Mouse (Mus musculus) heart, postnatal 0 days (tissue): ENCODE data around the gene Cavin2. TPM values are rescaled to one million over a fixed set of nuclear protein-coding genes. Genes with fewer than 3 reads are reported as not detected.
A peak's percentile ranks its signal among the peaks of the same experiment; 100 is the strongest.

Experiments
- ATAC-seq: fragments of 200-750 bp; cut with Nextera tagmentation; 2 replicates; pipeline ENCODE4 v1.8.0; 2017; ENCODE audit warnings: low read depth, moderate number of reproducible peaks, moderate library complexity; ENCODE audit not compliant: insufficient read depth
- DNase-seq: peaks from one replicate; pipeline ENCODE4 v3.0.0-alpha.2; 2016; ENCODE audit warnings: low spot score
- H3K27ac ChIP-seq: fragments of 300-500 bp; sonication (generic); 2 replicates; pipeline ENCODE4 v1.5.1; 2014; ENCODE audit warnings: low read depth, mild to moderate bottlenecking
- H3K27me3 ChIP-seq: fragments of 300-500 bp; sonication (generic); 2 replicates; pipeline ENCODE4 v1.6.1; 2014; ENCODE audit warnings: low read length, mixed read lengths; ENCODE audit not compliant: control insufficient read depth, insufficient read depth
- H3K36me3 ChIP-seq: fragments of 300-500 bp; sonication (generic); replicated peaks from 2 replicates; pipeline ENCODE4 v1.6.1; 2014; ENCODE audit warnings: low read length, mixed read lengths; ENCODE audit not compliant: control insufficient read depth, insufficient read depth
- H3K4me1 ChIP-seq: fragments of 300-500 bp; sonication (generic); 2 replicates; pipeline ENCODE4 v1.6.1; 2014; ENCODE audit warnings: antibody characterized with exemption; ENCODE audit not compliant: control insufficient read depth, insufficient read depth
- H3K4me2 ChIP-seq: fragments of 300-500 bp; sonication (generic); 2 replicates; pipeline ENCODE4 v1.6.1; 2014; ENCODE audit warnings: low read depth, mild to moderate bottlenecking, low read length, moderate library complexity
- H3K4me3 ChIP-seq: fragments of 300-500 bp; sonication (generic); 2 replicates; pipeline ENCODE4 v1.5.1; 2014; ENCODE audit warnings: low read depth, low read length
- H3K9ac ChIP-seq: fragments of 300-500 bp; sonication (generic); replicated peaks from 2 replicates; pipeline ENCODE4 v1.6.1; 2014; ENCODE audit warnings: low read depth, low read length, mixed read lengths
- H3K9me3 ChIP-seq: fragments of 300-500 bp; sonication (generic); replicated peaks from 2 replicates; pipeline ENCODE4 v1.6.1; 2016; ENCODE audit warnings: low read length; ENCODE audit not compliant: control insufficient read depth
- CTCF ChIP-seq: IDR thresholded peaks from 2 replicates; pipeline ENCODE4 v1.5.1; 2016; ENCODE audit warnings: antibody characterized with exemption, control low read depth, low read depth
- EP300 ChIP-seq: IDR thresholded peaks from 2 replicates; pipeline ENCODE4 v1.6.1; 2016; ENCODE audit warnings: antibody characterized with exemption, low read depth
- WGBS: fragments of 180-500 bp; shearing (Covaris S2); extraction: QIAGEN DNeasy Blood & Tissue Kit; methylation state at CpG from one replicate; pipeline ENCODE4 v1.1.7; 2014; 5-methylcytosine and 5-hydroxymethylcytosine counted together
- polyA plus RNA-seq: library from polyadenylated mRNA; unstranded; fragments of >200 nt; fragmentation: Nextera tagmentation; extraction: Ambion mirVana; gene quantifications from 2 replicates; pipeline ENCODE4 v1.2.1, GENCODE M21; 2015
- total RNA-seq: library from RNA; depleted of rRNA; stranded (reverse); fragments of >200 nt; gene quantifications from 2 replicates; pipeline ENCODE4 v1.2.3, GENCODE M21; 2014; ENCODE audit warnings: low replicate concordance

Gene Cavin2
- total and polyA plus RNA-seq, 2 experiments from 2014 or later = 185 to 190 TPM

DNA sequence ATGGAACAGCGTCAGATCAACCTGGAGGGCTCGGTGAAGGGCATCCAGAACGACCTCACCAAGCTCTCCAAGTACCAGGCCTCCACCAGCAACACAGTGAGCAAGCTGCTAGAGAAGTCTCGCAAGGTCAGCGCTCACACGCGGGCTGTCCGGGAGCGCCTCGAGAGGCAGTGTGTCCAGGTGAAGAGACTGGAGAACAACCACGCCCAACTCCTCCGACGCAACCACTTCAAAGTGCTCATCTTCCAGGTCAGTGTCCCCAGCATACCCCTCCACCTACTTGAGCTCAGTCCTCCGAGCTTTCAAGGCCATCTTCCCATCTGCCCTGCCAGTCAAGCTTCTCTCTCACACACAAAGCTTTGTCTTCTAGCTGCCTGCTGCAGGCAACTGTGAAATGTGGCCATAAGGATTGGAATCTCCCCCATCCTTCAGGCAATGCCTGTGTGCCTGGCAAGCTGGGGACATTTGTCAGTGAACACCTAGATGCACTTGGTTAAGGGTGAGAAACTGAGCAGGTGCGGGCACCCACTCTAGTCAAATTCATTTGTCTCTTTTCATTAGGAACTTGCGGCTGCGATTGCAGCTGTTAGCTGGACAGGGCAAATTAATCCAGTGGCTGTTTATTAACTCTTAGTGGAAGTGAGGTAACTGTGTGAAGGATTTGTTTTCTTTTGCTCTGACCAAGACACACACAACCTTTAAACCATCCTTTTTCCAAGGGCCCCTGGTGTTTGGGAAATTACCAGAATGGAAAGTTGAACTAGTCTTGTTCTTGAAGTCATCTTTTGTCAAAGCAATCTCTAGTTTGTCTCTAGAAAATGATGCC lies 907 bp downstream of the Cavin2 start:
- ATAC-seq (peak; percentile 65), DNase-seq (no peak)
- no peaks in the 10 kb centered on the region for H3K9me3 ChIP-seq
- TF ChIP-seq CTCF = no peak
- no peak for TF ChIP-seq EP300
- H3K27ac ChIP-seq = peak overlapping the region; percentile 99
- peak overlapping the region; percentile 73 for H3K4me2 ChIP-seq
- peak overlapping the region; percentile 85 for H3K9ac ChIP-seq
- H3K4me3 ChIP-seq = peak overlapping the region; percentile 70
- 17% methylated on average over 17 of the region's 17 CpGs for WGBS
- H3K27me3 ChIP-seq = no peaks in the 10 kb centered on the region
- H3K4me1 ChIP-seq = peaks cover 30% of the 10 kb centered on the region
- H3K36me3 ChIP-seq = peaks cover 16% of the 10 kb centered on the region; the same call in 1 of the 2 replicates

DNA sequence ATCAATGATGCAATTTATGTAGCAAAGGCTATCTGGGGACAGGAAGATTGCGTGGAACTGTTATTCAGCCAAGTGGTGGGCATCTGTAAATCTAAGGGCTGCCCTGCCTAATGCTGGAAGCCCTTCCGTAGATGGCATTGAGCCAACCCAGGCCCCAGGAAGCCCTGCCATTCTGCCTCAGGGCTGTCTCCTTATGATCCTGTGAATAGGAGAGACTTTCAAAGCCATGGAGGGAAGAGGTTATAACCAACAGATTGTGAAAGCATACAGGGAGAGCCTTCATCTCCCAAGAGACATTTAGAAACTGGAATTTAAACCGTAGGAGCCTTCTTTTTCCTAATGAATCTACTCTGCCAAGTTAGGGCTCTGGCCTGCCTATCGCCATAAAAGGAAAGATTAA lies 1.7 kb downstream of the Cavin2 start:
- TF ChIP-seq CTCF = no peak
- TF ChIP-seq EP300 = peak; percentile 50; the same call in 1 of the 2 replicates
- H3K4me2 ChIP-seq = peak overlapping the region; percentile 73
- no peak for DNase-seq
- H3K27me3 ChIP-seq = no peaks in the 10 kb centered on the region
- peak overlapping the region; percentile 70 for H3K4me3 ChIP-seq
- peak overlapping the region; percentile 85 for H3K9ac ChIP-seq
- peaks cover 16% of the 10 kb centered on the region; the same call in 1 of the 2 replicates for H3K36me3 ChIP-seq
- H3K4me1 ChIP-seq = peaks cover 30% of the 10 kb centered on the region
- peak overlapping the region; percentile 99 for H3K27ac ChIP-seq
- ATAC-seq = no peak
- WGBS = 6% methylated on average over 4 of the region's 4 CpGs
- H3K9me3 ChIP-seq = no peaks in the 10 kb centered on the region

DNA sequence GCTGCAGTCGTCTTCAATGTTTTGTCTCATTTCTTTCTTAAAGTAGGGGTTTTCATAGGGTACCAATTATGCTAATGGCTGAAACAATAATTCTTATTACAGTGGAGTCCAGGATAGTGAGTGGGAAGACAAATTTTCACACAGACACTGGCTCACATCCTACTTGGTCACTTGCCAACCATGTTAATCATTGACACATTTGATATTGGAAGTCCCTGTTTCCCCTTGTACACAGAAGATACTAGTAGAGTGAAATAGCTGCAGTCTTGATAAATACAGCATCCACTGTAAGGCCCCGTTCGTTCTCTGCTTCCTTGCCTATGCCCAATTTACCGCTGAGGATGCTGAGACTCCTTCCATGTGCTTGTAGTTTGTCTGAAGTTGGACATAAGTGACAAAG lies 3.4 kb downstream of the Cavin2 start:
- DNase-seq (no peak), ATAC-seq (no peak)
- peak overlapping the region; percentile 43 for H3K9ac ChIP-seq
- no peaks in the 10 kb centered on the region for H3K9me3 ChIP-seq
- H3K36me3 ChIP-seq = peaks cover 19% of the 10 kb centered on the region
- no peaks in the 10 kb centered on the region for H3K27me3 ChIP-seq
- 43% methylated on average over 4 of the region's 4 CpGs for WGBS
- H3K27ac ChIP-seq = peak overlapping the region; percentile 99
- peaks cover 30% of the 10 kb centered on the region for H3K4me1 ChIP-seq
- H3K4me2 ChIP-seq = peak overlapping the region; percentile 73
- H3K4me3 ChIP-seq = peak overlapping the region; percentile 70
- TF ChIP-seq CTCF (no peak), EP300 (no peak)

GRCm38 (mm10) chr1:51300295-51300930 lies 11.5 kb downstream of the Cavin2 start:
- no peak overlapping the region for H3K4me3 ChIP-seq
- DNase-seq (no peak), ATAC-seq (peak; percentile 77)

DNA sequence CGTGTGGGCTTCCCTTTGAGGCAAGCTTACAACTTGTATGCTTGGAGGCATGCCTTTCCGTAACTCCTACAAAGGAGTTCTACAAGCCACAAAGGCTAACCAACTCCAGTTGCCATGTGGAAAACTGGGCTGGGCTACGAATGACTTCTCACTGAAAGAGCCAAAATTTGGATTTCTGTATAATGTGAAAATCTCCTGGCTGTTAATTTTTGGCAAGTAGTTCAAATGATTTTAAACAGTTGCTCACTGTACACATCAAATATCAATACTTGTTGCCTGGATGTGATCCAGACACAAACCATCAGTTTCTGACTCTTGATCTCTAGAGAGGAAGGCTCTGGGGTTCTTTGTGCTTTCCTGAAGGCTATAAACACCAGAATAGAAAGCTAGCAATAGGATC lies 18.1 kb downstream of the Cavin2 start:
- Histone ChIP-seq H3K9me3 (no peaks in the 10 kb centered on the region), H3K27me3 (no peaks in the 10 kb centered on the region), H3K9ac (no peak overlapping the region), H3K27ac (no peak overlapping the region), H3K4me2 (no peak overlapping the region), H3K4me3 (no peak overlapping the region), H3K4me1 (no peaks in the 10 kb centered on the region), H3K36me3 (peaks cover 9% of the 10 kb centered on the region)
- DNase-seq (no peak), ATAC-seq (no peak)
- TF ChIP-seq EP300 (no peak), CTCF (no peak)
- 84% methylated on average over 3 of the region's 3 CpGs for whole genome bisulfite sequencing

More at GRCm38 (mm10) chr1:51300295-51300930, 11.5 kb downstream of the Cavin2 start:
- Histone ChIP-seq H3K27me3 (no peaks in the 10 kb centered on the region), H3K27ac (no peak overlapping the region), H3K36me3 (peaks cover 50% of the 10 kb centered on the region), H3K9me3 (no peaks in the 10 kb centered on the region), H3K9ac (no peak overlapping the region), H3K4me2 (no peak overlapping the region), H3K4me1 (peaks cover 16% of the 10 kb centered on the region)
- WGBS = 56% methylated on average over 11 of the region's 11 CpGs
- TF ChIP-seq CTCF (no peak), EP300 (no peak)
